15 mouse cellular contexts compared by ENCODE assay signal in the genomic region with DNA sequence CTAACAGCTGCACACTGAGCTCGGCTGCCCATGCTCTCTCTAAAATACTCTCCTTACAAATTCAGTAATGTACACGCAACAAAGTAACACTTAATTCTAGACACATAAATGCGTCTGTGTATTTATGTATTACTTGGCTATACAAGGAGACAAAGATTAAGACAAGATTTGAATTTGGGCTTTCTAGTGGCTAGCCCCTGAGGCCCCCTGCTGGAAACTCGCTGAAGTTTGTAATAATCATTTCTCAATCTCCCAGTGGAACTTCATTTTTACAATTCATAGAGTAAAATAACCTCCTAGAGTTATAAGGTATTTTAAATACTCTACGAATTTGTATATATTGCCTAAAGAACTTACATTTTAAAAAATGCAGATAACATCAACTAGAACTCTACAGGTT. TPM values are rescaled to one million over a fixed set of nuclear protein-coding genes. Genes with fewer than 3 reads are reported as not detected.
DNase-seq lines count a peak whose midpoint lies in the region; ATAC-seq and TF ChIP-seq lines count a peak whose summit lies in the region.
"Had no signal": no experiment of that assay in that cellular context is flagged by ENCODE, and none has a peak within 500 bp of the region (broad histone marks: within the 10 kb centered on the region; RNA-seq: fewer than 3 reads in every experiment).

No protein-coding gene starts in this region.

- no peaks in the 10 kb centered on the region for H3K4me1 ChIP-seq in intestine, postnatal 0 days (replicated peaks; ENCODE audit: control insufficient read depth, insufficient read depth, low read length)
- no peaks in the 10 kb centered on the region for H3K4me1 ChIP-seq in intestine, embryonic 15.5 days (replicated peaks)
- H3K4me1 ChIP-seq in lung, adult 2 months (ENCODE audit: control insufficient read depth, insufficient read depth, low read length), result no peaks in the 10 kb centered on the region
- H3K4me1 ChIP-seq in E14TG2a.4 (replicated peaks; ENCODE audit: low read depth, low read length), result no peaks in the 10 kb centered on the region
- H3K4me1 ChIP-seq: heart, embryonic 13.5 days; hindbrain, embryonic 13.5 days; liver, embryonic 13.5 days; midbrain, embryonic 10.5 days; neural tube, embryonic 13.5 days had no signal

- 59% methylated on average over 5 of the region's 5 CpGs for WGBS in intestine, postnatal 0 days
- 65% methylated on average over 5 of the region's 5 CpGs for WGBS in intestine, embryonic 15.5 days
- 47% methylated on average over 5 of the region's 5 CpGs for WGBS in lung, adult 2 months

- peak; percentile 52 for TF ChIP-seq CTCF in intestine, postnatal 0 days (IDR thresholded peaks at IDR 0.05; ENCODE audit: low read depth)
- TF ChIP-seq CTCF in lung, adult 2 months (IDR thresholded peaks at IDR 0.05; ENCODE audit: insufficient read depth, low read length), result no peak; the same call in 1 of the 2 replicates
- TF ChIP-seq CTCF in E14TG2a.4 (conservative IDR thresholded peaks at IDR 0.05; ENCODE audit: low read length), result peak; percentile 16; the same call in 1 of the 2 replicates

- H3K27ac ChIP-seq in intestine, postnatal 0 days (ENCODE audit: low read depth, low read length), result no peak overlapping the region
- H3K27ac ChIP-seq in intestine, embryonic 15.5 days, result no peak overlapping the region
- H3K27ac ChIP-seq: heart, embryonic 13.5 days; hindbrain, embryonic 13.5 days; liver, embryonic 13.5 days; midbrain, embryonic 10.5 days; neural tube, embryonic 13.5 days had no signal

- H3K9me3 ChIP-seq in intestine, postnatal 0 days (ENCODE audit: control insufficient read depth), result no peaks in the 10 kb centered on the region
- no peaks in the 10 kb centered on the region for H3K9me3 ChIP-seq in intestine, embryonic 15.5 days
- no peaks in the 10 kb centered on the region for H3K9me3 ChIP-seq in E14TG2a.4 (ENCODE audit: low read length)
- H3K9me3 ChIP-seq: heart, embryonic 13.5 days; hindbrain, embryonic 13.5 days; liver, embryonic 13.5 days; midbrain, embryonic 10.5 days; neural tube, embryonic 13.5 days had no signal

- ATAC-seq in intestine, postnatal 0 days, result no peak
- ATAC-seq in intestine, embryonic 15.5 days, result no peak

- no peak for TF ChIP-seq POLR2A in lung, adult 2 months (IDR thresholded peaks at IDR 0.05; ENCODE audit: borderline replicate concordance, extremely low read depth, low read depth, low read length)

- no peaks in the 10 kb centered on the region for H3K27me3 ChIP-seq in intestine, postnatal 0 days (replicated peaks; ENCODE audit: control insufficient read depth, insufficient read depth, low read length)
- H3K27me3 ChIP-seq in intestine, embryonic 15.5 days (replicated peaks), result no peaks in the 10 kb centered on the region
- peaks cover 2% of the 10 kb centered on the region; the same call in 1 of the 2 replicates for H3K27me3 ChIP-seq in E14TG2a.4 (ENCODE audit: insufficient read depth, low read length)
- H3K27me3 ChIP-seq: heart, embryonic 13.5 days; hindbrain, embryonic 13.5 days; liver, embryonic 13.5 days; neural tube, embryonic 13.5 days had no signal

- no peak overlapping the region for H3K4me2 ChIP-seq in intestine, postnatal 0 days (replicated peaks; ENCODE audit: low read depth)
- H3K4me2 ChIP-seq in intestine, embryonic 15.5 days (replicated peaks), result no peak overlapping the region
- H3K4me2 ChIP-seq: heart, embryonic 13.5 days; hindbrain, embryonic 13.5 days; liver, embryonic 13.5 days; neural tube, embryonic 13.5 days had no signal

- DNase-seq in lung, postnatal 10 days, result peak; percentile 19
- no peak for DNase-seq in lung, adult 2 months
- DNase-seq in induced T-regulatory cell, adult 2 months (ENCODE audit: low read depth), result peak; percentile 10
- no peak for DNase-seq in cerebellum, adult 9-10 months
- DNase-seq: cerebellum, postnatal 14 days; liver, embryonic 13.5 days had no signal

- no peak overlapping the region for H3K4me3 ChIP-seq in intestine, postnatal 0 days (ENCODE audit: low read depth, low read length)
- no peak overlapping the region for H3K4me3 ChIP-seq in intestine, embryonic 15.5 days (replicated peaks)
- H3K4me3 ChIP-seq in lung, adult 2 months (replicated peaks; ENCODE audit: extremely low read depth, low read depth, low read length), result no peak overlapping the region
- no peak overlapping the region for H3K4me3 ChIP-seq in E14TG2a.4 (replicated peaks; ENCODE audit: low read length)
- H3K4me3 ChIP-seq: erythroblast, embryonic 14.5 days; heart, embryonic 13.5 days; hindbrain, embryonic 13.5 days; liver, embryonic 13.5 days; midbrain, embryonic 10.5 days; neural tube, embryonic 13.5 days had no signal

- no peak overlapping the region for H3K9ac ChIP-seq in intestine, postnatal 0 days (ENCODE audit: low read depth, low read length)
- no peak overlapping the region for H3K9ac ChIP-seq in intestine, embryonic 15.5 days
- H3K9ac ChIP-seq: heart, embryonic 13.5 days; hindbrain, embryonic 13.5 days; liver, embryonic 13.5 days; neural tube, embryonic 13.5 days had no signal

- H3K36me3 ChIP-seq in intestine, postnatal 0 days (ENCODE audit: control insufficient read depth, insufficient read depth), result no peaks in the 10 kb centered on the region
- no peaks in the 10 kb centered on the region for H3K36me3 ChIP-seq in intestine, embryonic 15.5 days
- H3K36me3 ChIP-seq in E14TG2a.4 (ENCODE audit: insufficient read depth, low read length), result no peaks in the 10 kb centered on the region
- H3K36me3 ChIP-seq: heart, embryonic 13.5 days; hindbrain, embryonic 13.5 days; liver, embryonic 13.5 days; midbrain, embryonic 10.5 days; neural tube, embryonic 13.5 days had no signal

RNA-seq across cellular contexts. Expression of gene Mylk4, which starts 0.7 kb away (rescaled TPM):
- not detected in 2 replicates for polyA plus RNA-seq in intestine, postnatal 0 days (2015; fragmentation: Nextera tagmentation; extraction: Ambion mirVana)
- 0.08 TPM in 1 of 2 replicates, not detected in the other for polyA plus RNA-seq in intestine, embryonic 15.5 days (2015; fragmentation: Nextera tagmentation; extraction: Ambion mirVana)
- polyA plus RNA-seq in lung, adult 2 months (2012; rRNA removed), result 0.77 and 4.1 TPM in 2 replicates
- polyA plus RNA-seq: erythroblast, embryonic 14.5 days; midbrain, embryonic 10.5 days had no signal

RNA-seq across cellular contexts. Expression of gene Wrnip1, which starts 18.8 kb away (rescaled TPM):
- 14.5 and 15.6 TPM in 2 replicates for polyA plus RNA-seq in intestine, postnatal 0 days (2015; fragmentation: Nextera tagmentation; extraction: Ambion mirVana)
- polyA plus RNA-seq in intestine, embryonic 15.5 days (2015; fragmentation: Nextera tagmentation; extraction: Ambion mirVana), result 24.8 and 26.2 TPM in 2 replicates
- 29.0 and 36.0 TPM in 2 replicates for polyA plus RNA-seq in lung, adult 2 months (2012; rRNA removed)

RNA-seq across cellular contexts. Expression of gene D930007J09Rik, which starts 19.6 kb away (rescaled TPM):
- not detected in 2 replicates for polyA plus RNA-seq in intestine, postnatal 0 days (2015; fragmentation: Nextera tagmentation; extraction: Ambion mirVana)
- polyA plus RNA-seq in intestine, embryonic 15.5 days (2015; fragmentation: Nextera tagmentation; extraction: Ambion mirVana), result not detected in 2 replicates
- not detected in 2 replicates for polyA plus RNA-seq in lung, adult 2 months (2012; rRNA removed)
- polyA plus RNA-seq: erythroblast, embryonic 14.5 days; heart, embryonic 13.5 days; hindbrain, embryonic 13.5 days; liver, embryonic 13.5 days; midbrain, embryonic 10.5 days; neural tube, embryonic 13.5 days; stomach, embryonic 14.5 days had no signal

Comparison
In these comparisons a context has a peak if more than half of its experiments do, and no peak if none do; other contexts are left out.
1. DNase-seq: peak in lung, postnatal 10 days (single experiment) and induced T-regulatory cell, adult 2 months (single experiment); none in lung, adult 2 months (single experiment) and cerebellum, adult 9-10 months (single experiment).